Mouse (Mus musculus) cerebellum, adult 2 months (tissue): ENCODE data around the gene Zfp655.

Experiments used
- CTCF ChIP-seq: fragments of 200-500 bp; IDR thresholded peaks from 2 replicates; pipeline ENCODE4 v1.5.1; 2011; ENCODE audit warnings: low read depth, mild to moderate bottlenecking, control low read depth, low read length, moderate library complexity, borderline replicate concordance; ENCODE audit not compliant: insufficient read depth
- POLR2A ChIP-seq: fragments of 200-500 bp; IDR thresholded peaks from 2 replicates; pipeline ENCODE4 v1.6.1; 2011; ENCODE audit warnings: low read length, control low read depth, borderline replicate concordance; ENCODE audit not compliant: insufficient read depth

DNA sequence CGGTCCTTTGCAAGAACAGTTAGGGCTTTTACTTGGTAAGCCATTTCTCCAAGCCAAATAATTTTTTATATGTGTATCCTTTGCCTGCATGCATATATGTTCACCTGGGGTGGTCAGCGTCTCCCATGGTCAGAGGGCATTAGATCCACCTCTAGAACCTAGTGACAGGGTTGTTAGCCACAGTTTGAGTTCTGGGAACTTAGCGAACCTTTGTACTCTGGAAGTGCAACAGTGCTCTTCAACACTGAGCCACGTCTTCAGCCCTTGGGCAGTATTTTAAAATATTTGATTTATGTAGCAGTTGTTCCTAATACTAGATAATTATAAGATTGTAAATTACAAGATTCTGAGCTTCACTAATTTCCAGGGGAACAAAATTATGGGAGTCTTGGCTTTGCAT lies 874 bp upstream of the Zfp655 start:
- TF ChIP-seq POLR2A (no peak), CTCF (no peak)
